Mouse (Mus musculus) urinary bladder, postnatal 10 days (tissue): Measurements from ENCODE around the gene Tfap2d.

Experiments used
- DNase-seq: peaks from one replicate; pipeline ENCODE4 v3.0.0; 2022; ENCODE audit warnings: low spot score

Gene Tfap2d

DNA sequence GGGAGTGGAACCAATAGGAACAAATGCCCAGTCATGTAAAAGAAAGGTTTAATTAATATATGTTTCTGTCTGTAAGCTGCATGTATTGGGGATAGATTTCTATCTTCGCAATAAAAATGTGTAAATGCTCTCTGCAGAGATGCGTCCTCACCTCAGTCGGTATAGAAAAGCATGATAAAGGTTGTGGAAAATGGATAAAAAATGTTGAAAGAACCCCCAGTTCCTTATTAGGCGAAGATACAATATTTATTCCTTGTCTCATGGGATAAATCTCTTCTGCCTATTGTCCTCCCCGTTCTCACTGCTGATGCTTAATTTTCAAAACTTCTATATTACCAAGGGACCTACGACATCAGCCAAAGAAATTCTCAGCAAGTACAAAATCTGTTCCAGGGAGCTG lies at the start of gene Tfap2d:
Gene Tfap2d (plus strand): TSS at position 392 of the 400 bp plus-strand sequence.
- DNase-seq: no peak

DNA sequence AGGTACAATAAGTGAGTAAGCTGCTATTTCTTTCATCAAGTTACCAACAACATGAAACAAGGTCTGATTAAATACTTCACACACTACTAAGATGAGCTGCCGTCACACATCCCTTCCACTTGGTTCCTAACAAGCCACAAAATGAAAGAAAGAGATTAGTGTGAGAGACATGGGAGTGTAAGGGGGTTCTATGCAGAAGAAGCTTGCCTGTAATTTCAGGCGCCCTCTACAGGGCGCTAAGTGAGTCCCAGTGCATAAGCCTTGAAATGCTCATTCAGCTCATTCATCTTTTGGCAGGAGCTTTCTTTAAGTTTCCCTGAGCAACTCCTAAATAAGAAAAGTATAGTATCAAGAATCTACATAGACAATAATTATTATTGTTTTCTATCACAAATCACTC lies 46.5 kb upstream of the Tfap2d start:
- DNase-seq: no peak

DNA sequence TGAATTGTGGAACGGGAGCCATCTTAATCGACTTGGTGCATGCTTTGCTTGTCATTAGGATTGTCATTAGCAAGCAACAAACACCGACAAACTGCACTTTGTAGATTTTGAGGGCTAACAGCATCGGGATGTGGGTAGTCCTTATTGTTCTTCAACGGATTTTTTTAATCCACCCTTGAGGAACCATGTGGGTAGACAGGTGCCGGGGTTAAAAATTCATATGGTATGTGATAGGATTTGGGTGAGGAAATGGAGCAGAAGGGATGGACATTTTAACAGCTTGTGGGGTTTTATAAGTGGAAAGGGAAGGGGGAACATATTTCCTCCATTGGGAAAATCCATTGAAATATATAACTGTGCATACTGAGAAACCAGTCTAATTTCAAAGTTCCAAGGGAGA lies 46.0 kb upstream of the Tfap2d start:
- no peak for DNase-seq

DNA sequence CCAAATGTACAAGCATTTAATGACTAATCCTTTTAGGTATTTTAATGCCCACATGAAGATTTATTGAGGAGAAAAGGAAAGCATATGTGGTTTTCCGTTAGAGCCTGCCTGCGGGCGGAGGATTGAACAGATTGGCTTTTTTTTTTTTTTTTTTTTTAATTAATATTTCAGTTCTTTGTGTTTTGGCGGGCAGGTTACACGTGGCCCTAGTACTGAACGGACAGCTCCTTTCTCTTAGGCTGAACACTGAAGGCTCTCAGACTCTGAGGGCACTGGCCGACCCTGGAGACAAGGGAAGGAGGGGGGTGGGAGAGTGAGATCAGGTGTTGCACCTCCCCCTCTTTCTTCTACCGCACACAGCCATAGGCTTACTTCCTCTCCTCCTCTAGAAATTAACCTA lies 14.7 kb upstream of the Tfap2d start:
- DNase-seq: no peak

DNA sequence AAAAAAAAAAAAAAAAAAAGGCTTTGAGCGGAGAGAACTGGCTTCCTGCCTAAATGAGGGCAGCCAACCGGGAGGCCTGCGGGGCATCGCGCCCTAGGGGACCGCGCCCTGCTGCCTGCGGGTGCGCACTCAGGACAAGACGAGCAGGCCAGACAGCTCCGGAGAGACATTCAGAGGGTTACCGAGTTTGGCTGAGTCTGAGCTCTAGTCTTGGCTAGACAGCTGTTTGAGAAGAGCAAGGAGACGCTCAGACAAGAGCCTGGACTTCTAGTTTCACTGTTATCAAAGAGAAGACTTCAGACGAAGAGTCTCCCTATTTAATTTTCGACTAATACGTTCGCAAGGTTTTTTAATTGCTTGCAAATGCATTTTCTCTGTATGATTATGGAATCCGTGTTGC lies 5.9 kb upstream of the Tfap2d start:
- DNase-seq: no peak

DNA sequence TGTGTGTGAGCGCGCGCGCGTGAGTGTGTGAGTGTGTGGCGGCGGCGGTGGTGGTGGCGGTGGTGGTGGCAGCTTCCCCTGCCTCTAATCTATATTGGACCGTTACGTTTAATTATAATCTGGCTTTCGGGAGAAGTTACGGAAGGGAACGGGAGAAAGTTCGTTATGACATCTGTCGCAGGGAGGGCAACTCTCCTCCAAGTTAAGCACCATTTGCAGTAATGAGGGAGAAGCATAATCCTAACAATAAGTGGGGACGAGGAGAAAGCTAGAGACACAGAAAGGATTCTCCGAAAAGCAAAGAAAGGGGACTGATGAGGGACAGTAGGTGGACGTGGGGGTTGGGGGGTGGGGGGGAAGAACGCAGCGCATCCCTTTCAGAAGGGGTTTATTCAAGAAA lies 494 bp downstream of the Tfap2d start:
- no peak for DNase-seq

DNA sequence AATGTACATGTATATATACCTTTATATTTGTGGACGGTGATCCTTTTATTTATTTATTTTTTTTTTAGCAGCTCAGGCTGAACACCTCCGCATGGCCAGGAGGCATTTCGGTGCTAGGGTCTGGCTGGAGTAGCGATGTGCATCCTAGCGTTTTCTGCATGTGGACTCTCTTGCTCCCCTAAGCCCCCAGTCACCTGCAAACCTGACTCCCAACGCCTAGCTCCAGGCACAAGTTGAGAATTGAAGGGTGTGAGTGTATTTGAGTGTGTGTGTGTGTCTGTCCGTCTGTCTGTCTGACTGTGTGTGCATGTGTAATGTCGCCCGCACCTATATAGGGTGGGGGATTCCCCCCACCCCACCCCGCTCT lies 937 bp downstream of the Tfap2d start:
- no peak for DNase-seq

DNA sequence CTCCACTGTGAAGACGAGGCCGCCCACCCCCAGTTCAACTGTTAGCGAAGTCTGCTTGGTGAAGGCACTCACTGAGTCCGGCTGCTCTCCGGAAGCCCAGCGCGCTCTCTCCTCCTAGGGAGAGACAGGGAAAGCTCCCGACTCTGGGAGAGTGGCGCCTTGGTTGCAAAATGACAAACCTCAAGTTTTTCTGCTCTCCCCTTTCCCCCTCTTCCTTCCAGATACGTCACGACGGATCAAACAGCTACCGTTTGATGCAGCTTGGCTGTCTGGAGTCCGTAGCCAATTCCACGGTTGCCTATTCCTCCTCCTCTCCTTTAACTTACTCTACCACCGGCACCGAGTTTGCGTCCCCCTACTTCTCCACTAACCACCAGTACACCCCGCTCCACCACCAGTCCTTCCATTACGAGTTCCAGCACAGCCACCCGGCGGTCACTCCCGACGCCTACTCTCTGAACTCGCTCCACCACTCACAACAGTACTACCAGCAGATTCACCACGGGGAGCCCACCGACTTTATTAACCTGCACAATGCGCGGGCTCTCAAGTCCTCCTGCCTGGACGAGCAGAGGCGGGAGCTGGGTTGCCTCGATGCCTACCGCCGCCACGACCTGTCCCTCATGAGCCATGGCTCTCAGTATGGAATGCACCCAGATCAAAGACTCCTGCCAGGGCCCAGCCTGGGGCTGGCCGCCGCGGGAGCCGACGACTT lies 1.5 kb downstream of the Tfap2d start:
- DNase-seq: no peak

DNA sequence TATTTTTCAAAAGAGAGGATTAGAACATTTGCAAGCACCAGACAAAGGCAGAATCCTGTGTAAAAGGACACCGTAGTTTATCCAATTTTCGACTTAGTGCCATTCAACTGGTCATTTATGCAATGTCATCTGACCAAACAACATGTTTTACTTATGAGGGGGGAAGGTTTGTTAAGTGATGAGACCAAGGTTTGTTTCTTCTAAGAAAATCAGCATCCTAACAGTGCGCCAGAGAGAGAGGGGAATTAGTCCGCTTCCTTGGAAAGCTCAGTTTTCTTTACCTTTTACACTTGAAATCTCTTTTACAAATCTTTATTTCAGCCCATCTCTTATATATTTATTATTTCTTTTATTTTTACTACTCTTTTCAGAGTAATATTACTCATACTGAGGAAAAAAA lies 3.6 kb downstream of the Tfap2d start:
- DNase-seq: no peak

DNA sequence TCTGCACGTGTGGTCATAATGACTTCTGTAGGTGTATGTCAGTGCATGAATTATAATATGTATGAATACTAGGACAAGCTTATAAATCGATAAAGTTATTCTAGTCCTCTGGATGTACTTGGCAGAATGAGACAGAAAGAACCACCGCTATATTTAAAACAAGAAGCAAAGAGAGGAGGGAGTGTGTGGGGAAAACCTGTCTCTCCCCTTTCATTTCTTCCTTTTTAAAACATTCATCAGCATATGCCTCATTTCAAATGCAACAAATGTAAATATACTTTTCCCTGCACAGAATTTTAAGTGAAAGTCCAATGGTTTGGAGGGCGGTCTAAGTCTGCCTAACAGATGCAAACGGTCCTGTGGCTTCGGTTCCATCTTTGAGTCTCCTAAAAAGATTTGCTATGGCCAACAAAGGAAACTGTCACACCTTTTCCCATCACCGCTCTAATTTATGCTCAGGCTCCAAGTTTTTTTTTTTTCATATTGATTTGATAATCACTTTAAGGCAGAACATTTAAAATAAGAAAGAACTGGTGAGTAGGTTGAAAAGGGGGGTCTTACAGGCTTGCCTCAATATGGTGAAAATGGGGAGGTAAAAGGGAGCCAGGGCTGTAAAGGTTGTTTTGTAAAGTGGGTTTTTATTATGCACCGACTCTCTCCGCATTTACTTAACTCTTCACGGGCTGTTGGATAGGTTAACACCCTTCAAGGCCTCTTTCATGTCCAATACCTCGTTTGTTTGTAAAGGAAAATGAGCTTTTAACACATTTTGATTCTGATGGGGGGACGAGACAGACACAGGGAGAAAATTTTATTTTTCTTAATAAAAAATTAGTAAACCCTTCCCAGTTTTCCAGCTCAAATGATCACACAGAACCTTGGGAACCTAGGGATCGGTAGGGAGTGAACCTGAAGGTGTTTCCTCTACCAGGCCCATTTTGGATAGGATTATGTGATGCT lies 4.3 kb downstream of the Tfap2d start:
- no peak for DNase-seq

DNA sequence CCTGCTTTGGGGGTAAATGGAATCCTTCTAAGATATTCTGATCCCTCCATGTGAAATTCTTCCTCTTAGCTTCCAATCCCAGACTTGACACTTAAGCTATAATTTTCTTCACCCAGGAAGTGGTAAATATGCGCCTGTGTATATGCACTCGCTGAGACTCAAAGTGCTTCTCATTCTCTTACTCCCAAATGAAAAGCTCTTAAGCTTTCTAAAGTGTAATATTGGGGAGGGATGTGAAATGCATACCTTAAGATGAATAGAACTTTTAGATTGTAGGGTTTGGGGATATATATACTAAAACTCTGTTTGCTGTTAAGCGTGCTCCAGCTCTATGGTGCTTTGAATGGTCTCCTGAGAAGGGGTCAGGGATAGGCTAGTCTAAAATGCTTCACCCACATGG lies 5.0 kb downstream of the Tfap2d start:
- DNase-seq: no peak

DNA sequence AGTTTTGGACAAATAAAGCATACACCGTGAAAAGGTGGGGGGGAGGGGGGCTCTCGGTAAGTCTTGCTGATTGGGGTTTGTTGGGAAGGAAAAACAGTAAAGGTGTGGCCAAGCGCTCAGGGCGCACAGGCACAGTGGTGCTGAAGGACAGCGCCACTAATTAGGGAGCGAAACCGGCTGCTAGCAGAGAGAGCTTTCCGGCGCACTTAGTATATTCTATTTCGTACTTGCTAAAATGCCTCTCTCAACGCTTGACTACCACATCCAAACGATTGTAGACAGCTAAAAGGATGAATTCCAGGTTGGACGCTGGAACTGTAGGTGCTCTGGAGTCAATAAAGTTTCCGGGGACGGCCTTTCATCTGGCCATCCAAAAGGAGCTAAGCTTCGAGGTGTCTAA lies 6.9 kb downstream of the Tfap2d start:
- no peak for DNase-seq

DNA sequence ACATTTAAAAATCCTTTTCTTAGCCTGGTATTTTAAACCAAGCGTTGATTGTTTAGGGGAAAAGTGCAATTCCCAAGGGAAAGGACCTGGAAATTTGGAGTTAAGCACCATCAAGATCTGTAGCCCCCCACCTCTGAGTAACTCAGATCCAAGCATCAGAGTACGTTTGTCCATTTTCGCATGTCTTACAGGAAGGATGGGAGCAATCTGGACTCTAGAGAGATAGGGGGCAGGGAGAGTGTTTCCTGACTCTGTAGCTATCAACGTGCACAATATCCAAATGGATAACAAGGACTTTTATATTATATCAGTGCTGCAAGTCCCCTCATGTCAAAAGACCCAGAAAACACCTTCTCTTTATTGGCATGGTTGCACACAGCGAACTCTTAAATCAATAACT lies 7.4 kb downstream of the Tfap2d start:
- no peak for DNase-seq

DNA sequence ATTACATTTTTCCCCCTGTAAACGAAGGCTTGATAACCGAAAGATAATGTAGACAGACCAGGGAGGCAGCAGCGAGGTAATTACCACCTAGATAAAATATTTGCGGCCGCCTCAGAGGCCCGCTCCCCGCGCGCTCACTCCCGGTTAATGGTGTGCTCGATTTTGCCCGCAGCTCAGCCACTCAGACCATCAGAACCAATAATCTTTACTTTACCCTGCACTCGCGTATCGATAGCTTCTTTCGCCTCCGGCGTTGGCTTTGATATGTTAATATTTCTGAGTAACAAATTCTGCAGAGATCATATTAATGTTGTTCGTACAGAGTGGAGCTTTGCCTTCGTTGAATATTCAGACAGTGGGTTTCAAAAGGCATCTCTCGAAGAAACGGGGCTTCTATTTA lies 8.2 kb downstream of the Tfap2d start:
- no peak for DNase-seq

DNA sequence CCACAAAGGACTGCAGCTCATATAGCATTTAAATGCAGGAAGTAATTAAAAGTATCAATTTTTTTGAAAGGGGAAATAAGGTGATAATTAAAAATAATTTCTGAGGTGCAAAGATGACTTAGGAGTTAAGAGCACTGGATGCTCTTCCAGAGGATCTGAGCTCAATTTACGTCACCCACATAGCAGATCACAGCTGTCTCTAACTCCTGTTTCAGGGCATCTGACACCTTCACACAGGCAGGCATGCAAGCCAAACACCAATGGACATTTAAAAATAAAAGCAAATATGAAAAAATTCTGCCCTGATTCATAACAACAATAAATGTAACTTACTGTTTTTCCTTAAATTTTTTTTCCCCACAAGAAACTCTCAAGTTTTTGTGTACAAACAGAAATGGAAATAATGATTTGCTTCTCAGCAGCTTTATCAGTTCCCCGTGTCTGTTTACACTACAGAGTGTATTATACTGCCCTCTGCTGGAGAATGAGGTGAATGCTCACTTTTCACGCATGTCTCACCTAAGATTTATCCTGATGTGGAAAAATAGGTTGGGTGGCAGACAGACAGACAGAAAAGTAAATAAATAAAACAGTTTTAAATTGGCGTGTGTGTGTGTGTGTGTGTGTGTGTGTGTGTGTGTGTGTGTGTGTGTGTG lies 76.0 kb downstream of the Tfap2d start:
- no peak for DNase-seq

DNA sequence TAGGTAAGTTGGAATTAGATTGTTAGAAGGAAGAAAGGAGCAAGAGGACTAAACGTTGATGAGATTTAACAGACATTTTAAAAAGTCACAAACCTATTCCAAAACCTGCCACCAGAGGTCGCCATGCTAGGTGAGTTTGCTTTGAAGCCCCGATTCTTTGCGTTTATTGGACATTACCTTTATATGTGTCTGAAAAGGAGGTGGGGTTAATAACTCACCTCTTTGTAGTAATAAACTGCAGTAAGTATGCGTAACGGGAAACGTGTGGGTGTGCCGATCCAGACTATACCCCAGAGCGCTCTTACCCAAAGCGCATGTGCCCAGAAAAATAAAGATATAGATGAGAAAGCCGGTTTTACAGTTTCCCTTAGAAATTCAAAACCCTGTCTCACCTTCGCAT lies 102.8 kb downstream of the Tfap2d start:
- DNase-seq: no peak

DNA sequence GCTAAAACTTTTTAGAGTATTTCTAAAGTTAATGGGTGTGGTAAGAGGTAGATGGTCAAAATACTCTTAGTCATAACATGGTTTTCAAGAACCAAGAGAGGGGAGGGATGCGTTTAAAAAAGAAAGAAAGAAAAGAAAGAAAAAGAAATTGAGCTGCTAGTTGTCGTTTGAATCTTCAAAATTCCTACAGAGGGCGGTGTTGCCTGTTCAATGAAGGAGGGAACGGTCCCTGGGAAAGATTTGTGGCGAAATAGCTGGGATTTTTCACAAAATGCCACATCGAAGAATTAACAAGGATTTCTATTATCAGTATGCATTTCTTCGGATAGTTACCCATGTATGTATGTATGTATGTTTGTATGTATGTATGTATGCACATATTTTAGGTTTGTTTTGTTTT lies 103.4 kb downstream of the Tfap2d start:
- DNase-seq: no peak

DNA sequence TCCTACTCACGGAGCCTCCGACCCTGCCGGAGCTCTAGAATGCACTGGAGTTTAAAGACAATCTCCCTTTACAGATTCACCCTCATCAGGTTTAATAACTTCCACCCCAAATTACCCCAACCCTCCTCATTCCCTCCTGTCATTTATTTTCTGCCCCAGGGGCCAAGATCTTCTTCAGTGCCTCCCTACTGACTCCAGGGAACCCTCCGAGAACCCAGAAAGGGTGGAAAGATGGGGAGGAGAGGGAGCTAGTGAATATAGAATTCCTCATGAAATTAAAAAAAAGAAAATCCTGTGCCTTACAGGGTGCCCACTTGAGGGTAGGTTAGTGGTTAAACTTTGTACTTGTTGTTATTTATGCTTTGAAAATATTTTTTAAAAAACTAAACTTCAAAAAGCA lies 104.8 kb downstream of the Tfap2d start:
- DNase-seq: no peak

DNA sequence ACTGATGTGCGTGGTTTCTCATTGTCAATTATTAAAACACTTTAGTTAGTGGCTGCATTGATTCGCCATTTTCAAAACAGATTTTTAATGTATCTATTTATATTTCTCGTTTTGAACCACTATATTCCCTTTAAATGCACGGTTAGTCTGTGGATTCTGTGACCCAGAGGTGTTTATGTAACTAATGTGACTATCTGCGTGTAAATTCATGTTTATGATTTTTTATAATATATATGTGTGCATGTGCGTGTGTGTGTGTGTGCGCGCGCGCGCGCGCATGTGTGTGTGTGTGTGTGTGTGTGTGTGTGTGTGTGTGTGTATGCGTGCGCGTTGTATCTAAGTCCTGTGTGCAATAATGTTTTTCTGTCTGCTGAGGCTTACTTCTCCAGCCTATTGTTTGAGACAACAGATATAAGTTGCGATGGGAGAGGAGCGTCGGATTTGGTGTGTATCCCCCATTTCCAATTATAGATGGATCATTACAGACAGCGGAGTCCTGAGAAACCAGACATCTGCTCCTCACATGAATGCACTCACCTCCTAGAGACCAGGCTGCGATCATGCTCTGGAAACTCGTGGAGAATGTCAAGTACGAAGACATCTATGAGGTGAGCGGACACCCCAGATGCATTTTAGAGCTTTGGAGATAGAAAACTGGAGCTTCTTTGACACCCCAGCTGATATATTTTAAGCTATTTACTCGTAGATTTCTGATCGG lies 106.0 kb downstream of the Tfap2d start, which contains the start of gene Tfap2b:
Gene Tfap2b (plus strand): TSS at position 274 of the 718 bp plus-strand sequence.
- DNase-seq: no peak

DNA sequence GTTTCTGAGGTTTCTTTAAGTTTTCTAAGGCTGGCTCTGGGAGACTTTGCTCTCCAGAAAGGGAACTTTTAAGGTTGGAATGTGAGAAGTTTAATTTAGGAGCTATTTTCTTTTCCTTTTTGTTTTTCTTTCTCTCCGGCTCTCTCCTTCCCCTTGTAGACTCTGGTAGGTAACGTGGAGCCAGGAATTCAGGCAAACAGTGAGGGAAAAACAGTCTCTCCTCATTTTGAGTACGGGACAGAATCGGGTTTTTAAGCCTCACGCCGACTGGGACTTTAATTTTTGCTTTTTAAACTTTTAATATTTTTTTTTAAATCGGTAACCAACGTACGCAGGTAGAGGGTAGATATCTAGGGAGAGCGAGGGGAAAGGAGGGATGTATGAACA lies 106.5 kb downstream of the Tfap2d start:
- DNase-seq: no peak

DNA sequence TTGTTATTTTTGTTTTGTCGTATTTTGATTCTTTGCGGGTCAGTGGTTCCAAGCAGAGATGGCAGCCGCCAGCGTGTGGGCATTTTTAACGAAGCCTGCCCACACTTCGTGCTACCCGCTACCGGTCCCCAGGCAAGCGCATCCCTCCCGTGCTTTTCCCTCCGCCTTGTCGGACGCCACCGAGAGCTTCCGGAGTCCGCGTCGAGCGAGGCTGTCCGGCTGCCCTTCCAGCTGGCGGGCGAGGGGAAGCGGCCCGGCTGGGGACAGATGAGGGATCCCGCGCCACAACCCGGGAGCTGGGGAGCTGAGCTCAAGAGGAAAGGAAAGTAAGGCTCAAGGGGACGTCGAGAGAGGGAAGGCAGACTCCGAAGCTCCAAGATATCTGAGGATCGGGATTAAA lies 107.0 kb downstream of the Tfap2d start:
- DNase-seq: no peak
